Mouse (Mus musculus) c-Kit-positive CD71-negative TER-119-negative erythroid progenitor cells, embryonic 14.5 days (primary cell): Measurements from ENCODE around the gene Ntsr1.
A peak's percentile ranks its signal among the peaks of the same experiment; 100 is the strongest.

ENCODE experiments used
- DNase-seq: peaks from one replicate; pipeline ENCODE4 v3.0.0-alpha.2; 2013; ENCODE audit warnings: low read depth

Gene Ntsr1

GRCm38 (mm10) chr2:180562146-180562545 lies 62.4 kb downstream of the Ntsr1 start:
- no peak for DNase-seq

- no peak for DNase-seq
Measured at GRCm38 (mm10) chr2:180563296-180563695, 63.5 kb downstream of the Ntsr1 start.

GRCm38 (mm10) chr2:180563841-180564240 lies 64.1 kb downstream of the Ntsr1 start:
- DNase-seq: no peak

- peak; percentile 67 for DNase-seq
Measured at GRCm38 (mm10) chr2:180566240-180566913, 66.6 kb downstream of the Ntsr1 start.

- DNase-seq: no peak
Measured at GRCm38 (mm10) chr2:180569028-180569643, 69.4 kb downstream of the Ntsr1 start.

- DNase-seq: no peak
Measured at GRCm38 (mm10) chr2:180576482-180576881, 76.7 kb downstream of the Ntsr1 start.

- peak; percentile 53 for DNase-seq
Measured at GRCm38 (mm10) chr2:180578686-180579085, 78.9 kb downstream of the Ntsr1 start.

- no peak for DNase-seq
Measured at GRCm38 (mm10) chr2:180581002-180581401, 81.2 kb downstream of the Ntsr1 start, which contains the start of gene Mrgbp. TSS of gene Mrgbp (plus strand) at chr2:180581304.

- DNase-seq: peak; percentile 88
Measured at GRCm38 (mm10) chr2:180582481-180583153, 82.8 kb downstream of the Ntsr1 start.

- no peak for DNase-seq
Measured at GRCm38 (mm10) chr2:180583154-180583507, 83.4 kb downstream of the Ntsr1 start.

- DNase-seq: peak; percentile 10
Measured at GRCm38 (mm10) chr2:180588736-180589122, 89.0 kb downstream of the Ntsr1 start.

GRCm38 (mm10) chr2:180589123-180589831 lies 89.5 kb downstream of the Ntsr1 start, which contains the start of gene Ogfr:
TSS of gene Ogfr (plus strand) at chr2:180589245.
- peak; percentile 58 for DNase-seq
